Mouse (Mus musculus) lung, adult 2 months (tissue): Measurements from ENCODE around the gene Clcn6. TPM values are rescaled to one million over a fixed set of nuclear protein-coding genes. Genes with fewer than 3 reads are reported as not detected.

ENCODE experiments used
- DNase-seq: peaks from one replicate; pipeline ENCODE4 v3.0.0; 2022
- H3K4me1 ChIP-seq: fragments of 200-500 bp; 2 replicates; pipeline ENCODE4 v1.6.1; 2011; ENCODE audit warnings: low read length; ENCODE audit not compliant: control insufficient read depth, insufficient read depth
- H3K4me3 ChIP-seq: fragments of 200-500 bp; replicated peaks from 2 replicates; pipeline ENCODE3; 2011; ENCODE audit warnings: low read depth, mild to moderate bottlenecking, control low read depth, low read length; ENCODE audit errors: extremely low read depth
- CTCF ChIP-seq: fragments of 200-500 bp; IDR thresholded peaks from 2 replicates; pipeline ENCODE4 v1.5.1; 2011; ENCODE audit warnings: mild to moderate bottlenecking, low read length, control low read depth; ENCODE audit not compliant: insufficient read depth
- POLR2A ChIP-seq: fragments of 200-500 bp; IDR thresholded peaks from 2 replicates; pipeline ENCODE4 v1.6.1; 2011; ENCODE audit warnings: low read depth, mild to moderate bottlenecking, control low read depth, low read length, borderline replicate concordance; ENCODE audit errors: extremely low read depth
- WGBS: fragments of 180-500 bp; shearing (Covaris S2); methylation state at CpG from one replicate; pipeline ENCODE4 v1.1.7; 2018; 5-methylcytosine and 5-hydroxymethylcytosine counted together
- polyA plus RNA-seq: library from polyadenylated mRNA; depleted of rRNA; stranded (reverse); fragments of >200 nt; gene quantifications from 2 replicates; pipeline ENCODE4 v1.2.3, GENCODE M21; 2012

The Clcn6 gene
- polyA plus RNA-seq, 1 experiment: 14.9 TPM

DNA sequence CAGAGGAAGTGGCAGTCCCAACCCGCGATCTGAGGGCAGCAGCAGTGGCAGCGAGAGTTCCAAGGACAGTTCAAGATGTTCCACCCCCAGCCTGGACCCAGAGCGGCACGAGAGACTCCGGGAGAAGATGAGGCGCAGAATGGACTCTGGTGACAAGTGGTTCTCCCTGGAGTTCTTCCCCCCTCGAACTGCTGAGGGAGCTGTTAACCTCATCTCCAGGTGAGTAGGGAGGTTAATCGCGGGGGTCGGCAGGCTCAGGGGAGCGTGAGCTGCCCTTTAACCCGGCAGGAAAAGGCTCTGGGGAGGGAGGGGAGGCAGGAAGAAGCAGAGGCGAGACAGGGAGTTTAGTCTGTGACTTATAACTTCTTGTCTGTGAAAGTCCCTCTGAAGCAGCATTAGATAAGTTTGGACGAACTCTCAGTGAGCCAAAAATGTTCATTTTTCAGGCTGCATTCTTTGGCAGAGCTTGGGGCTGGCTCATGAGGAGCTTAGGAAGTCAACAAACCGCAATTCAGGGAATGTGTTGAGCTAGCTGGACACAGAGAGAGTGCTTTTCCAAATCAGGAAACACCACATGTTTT is 3.1 kb upstream of the Clcn6 start:
- TF ChIP-seq POLR2A: no peak
- Histone ChIP-seq H3K4me1 (peaks cover 15% of the 10 kb centered on the region), H3K4me3 (peak overlapping the region; percentile 48)
- peak; percentile 52 for DNase-seq
- WGBS: 4% methylated on average over 16 of the region's 16 CpGs

- Histone ChIP-seq H3K4me1 (peaks cover 15% of the 10 kb centered on the region), H3K4me3 (peak overlapping the region; percentile 23)
- 1% methylated on average over 19 of the region's 19 CpGs for WGBS
- DNase-seq: peak; percentile 76
- TF ChIP-seq CTCF: no peak
- peak; percentile 63; the same call in 1 of the 2 replicates for TF ChIP-seq POLR2A
These were observed 2.5 kb upstream of the Clcn6 start for GRCm38 (mm10) chr4:148040933-148041610.

DNA sequence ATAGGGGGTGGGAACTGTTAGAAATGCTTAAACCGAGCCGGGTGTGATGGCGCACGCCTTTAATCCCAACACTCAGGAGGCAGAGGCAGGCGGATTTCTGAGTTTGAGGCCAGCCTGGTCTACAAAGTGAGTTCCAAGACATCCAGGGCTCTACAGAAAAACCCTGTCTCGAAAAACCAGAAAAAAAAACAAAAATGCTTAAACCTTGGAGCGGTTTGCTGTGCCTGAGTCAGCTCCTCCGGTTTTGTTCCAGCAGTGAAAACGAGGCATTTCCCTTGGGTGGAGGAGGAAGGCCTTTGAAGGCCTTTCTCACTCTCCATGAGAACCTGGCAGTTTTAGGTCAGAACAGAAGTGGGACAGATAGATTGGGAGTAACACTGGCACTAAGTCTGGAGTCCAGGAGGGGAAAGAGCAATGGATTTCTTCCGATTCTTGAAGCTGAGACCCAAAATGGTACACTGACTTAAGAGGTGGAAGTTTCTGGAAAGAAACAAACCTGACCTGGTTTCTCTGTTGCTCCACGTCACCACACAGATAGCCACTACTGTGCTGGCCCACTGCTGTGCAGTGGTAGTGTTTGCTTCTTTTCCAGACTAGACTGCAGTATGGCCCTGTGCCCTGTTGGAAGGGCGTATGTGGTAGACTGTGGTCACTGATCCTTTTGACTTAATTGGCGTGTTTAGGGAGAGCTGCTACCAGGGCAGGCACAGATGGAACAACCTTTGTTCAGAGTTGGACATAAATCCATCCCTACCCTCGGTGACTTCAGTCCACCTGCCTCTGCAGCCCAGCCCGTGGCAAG is 1.6 kb upstream of the Clcn6 start:
- TF ChIP-seq CTCF (no peak), POLR2A (no peak)
- H3K4me3 ChIP-seq: no peak overlapping the region
- peaks cover 15% of the 10 kb centered on the region for H3K4me1 ChIP-seq
- whole genome bisulfite sequencing: 56% methylated on average over 15 of the region's 15 CpGs
- no peak for DNase-seq

DNA sequence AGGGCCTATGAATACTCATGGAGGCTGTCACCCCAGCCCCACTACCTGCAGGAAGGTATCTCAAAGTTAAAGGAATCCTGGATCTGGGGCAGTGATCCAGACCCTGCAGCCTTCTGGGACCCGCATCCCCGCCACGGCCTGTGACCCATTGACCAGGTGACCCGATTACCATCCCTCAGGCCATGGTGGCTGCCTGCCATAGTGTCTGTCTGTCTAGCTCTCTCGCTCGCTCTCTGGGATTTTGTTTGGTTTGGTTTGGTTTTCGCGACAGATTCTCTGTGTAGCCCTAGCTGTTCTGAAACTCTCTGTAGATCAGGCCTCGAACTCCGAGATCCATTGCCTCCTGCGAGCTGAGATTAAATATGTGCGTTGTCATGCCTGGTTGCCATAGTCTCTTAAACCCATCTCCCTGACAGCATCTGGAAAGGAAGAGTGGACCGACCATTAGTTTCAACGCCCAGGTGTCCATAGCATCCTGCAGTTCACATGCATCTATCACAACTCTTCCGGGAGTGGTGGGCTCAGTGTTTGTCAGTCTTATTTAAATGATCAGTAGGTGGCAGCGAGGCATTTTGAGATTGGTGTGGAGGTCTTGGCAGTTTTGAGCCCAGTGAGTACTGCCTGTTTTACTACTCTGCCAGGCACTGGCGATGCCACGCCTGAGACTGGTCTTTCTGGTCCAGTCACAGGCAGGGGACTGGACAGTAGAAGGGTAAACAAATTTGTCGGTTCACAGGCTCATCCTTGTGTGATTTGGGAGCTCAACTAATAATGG is 820 bp upstream of the Clcn6 start:
- Histone ChIP-seq H3K4me1 (peaks cover 15% of the 10 kb centered on the region), H3K4me3 (peak overlapping the region; percentile 67)
- no peak for TF ChIP-seq CTCF
- TF ChIP-seq POLR2A: no peak
- WGBS: 16% methylated on average over 19 of the region's 19 CpGs
- DNase-seq: peak; percentile 23

DNA sequence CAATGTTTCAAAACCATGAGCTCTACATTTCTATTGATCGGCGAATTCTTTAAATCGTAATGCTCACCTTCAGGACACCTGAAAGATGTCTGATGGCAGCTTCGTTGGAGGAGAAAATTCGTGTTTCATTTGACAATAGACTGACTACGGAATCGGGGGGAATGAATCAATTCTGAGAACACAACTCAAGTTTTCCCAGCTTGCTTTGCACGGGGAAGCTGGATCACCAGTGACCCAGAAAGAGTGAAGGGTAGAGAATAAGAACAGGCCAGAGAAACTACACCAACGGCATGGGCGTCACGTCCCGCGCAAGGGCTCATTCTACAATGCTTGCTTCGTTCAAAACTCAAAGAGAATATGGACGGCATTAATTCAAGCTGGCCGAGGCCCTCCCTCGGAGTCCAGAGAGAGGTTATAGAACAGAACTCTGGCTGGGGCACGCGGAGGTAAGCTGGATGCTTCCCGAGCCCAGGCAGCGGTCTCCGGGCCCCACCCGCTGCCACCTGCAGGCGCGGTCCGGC is 482 bp downstream of the Clcn6 start:
- TF ChIP-seq POLR2A: no peak
- TF ChIP-seq CTCF: no peak
- Histone ChIP-seq H3K4me3 (peak overlapping the region; percentile 89), H3K4me1 (peaks cover 15% of the 10 kb centered on the region)
- no peak for DNase-seq
- WGBS: 7% methylated on average over 26 of the region's 26 CpGs

DNA sequence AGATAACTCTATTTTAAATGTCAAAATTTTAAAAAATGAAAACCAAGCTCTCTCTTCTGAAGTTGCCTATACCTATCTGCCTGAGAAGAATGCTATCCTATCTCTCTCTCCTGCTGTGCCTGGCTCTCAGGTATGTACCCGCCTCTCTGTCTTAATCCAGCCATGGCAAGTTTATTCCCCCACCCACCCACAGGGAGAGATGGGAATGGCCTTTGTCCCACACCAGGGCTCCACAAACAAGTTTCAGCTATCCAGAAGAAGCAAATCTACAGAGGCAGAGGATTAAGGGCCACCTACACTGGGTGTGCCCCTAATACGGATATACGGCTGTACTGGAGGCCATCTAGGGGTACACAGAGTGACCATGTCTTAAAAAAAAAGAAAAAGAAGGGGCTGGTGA is 3.2 kb downstream of the Clcn6 start:
- no peak for DNase-seq
- TF ChIP-seq POLR2A (no peak), CTCF (no peak)
- Histone ChIP-seq H3K4me3 (no peak overlapping the region), H3K4me1 (peaks cover 8% of the 10 kb centered on the region)
- whole genome bisulfite sequencing: 92% methylated on average over 3 of the region's 3 CpGs

DNA sequence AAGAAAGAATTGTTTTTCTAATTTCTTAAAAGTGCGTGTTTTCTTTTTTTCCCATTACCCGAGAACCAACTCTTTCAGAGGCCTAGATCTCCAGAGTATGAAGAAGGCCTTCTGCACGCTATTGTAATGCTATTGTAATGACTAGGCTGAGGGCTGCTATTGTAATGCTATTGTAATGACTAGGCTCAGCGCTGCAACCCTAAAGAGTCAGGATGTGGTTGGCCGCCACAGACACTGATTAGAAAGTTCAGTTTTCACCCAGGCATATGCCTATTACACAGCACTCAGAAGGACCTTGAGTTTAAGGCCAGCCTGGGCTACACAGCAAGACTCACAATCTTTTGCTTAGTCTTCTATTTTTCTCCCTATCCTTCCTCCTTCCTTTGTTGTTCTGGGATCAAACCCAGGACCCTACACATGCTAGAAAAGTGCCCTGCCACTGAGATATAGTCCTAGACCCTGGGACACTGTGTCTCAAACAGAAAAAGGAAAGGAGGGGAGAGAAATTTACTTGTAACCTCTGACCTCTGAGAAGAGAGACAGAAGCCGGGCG is 4.7 kb downstream of the Clcn6 start:
- 87% methylated on average over 7 of the region's 7 CpGs for WGBS
- no peak for DNase-seq
- TF ChIP-seq POLR2A (no peak), CTCF (no peak)
- H3K4me1 ChIP-seq: peaks cover 3% of the 10 kb centered on the region
- no peak overlapping the region for H3K4me3 ChIP-seq

GRCm38 (mm10) chr4:148030506-148030905 is 8.1 kb downstream of the Clcn6 start:
- no peak for DNase-seq
- WGBS: 79% methylated on average over 5 of the region's 5 CpGs
- Histone ChIP-seq H3K4me1 (no peaks in the 10 kb centered on the region), H3K4me3 (no peak overlapping the region)
- TF ChIP-seq POLR2A: no peak
- no peak for TF ChIP-seq CTCF

- no peak for DNase-seq
- Histone ChIP-seq H3K4me1 (no peaks in the 10 kb centered on the region), H3K4me3 (no peak overlapping the region)
- TF ChIP-seq CTCF (no peak), POLR2A (no peak)
- WGBS: 94% methylated on average over 7 of the region's 7 CpGs
These were observed 9.3 kb downstream of the Clcn6 start for GRCm38 (mm10) chr4:148029297-148029696.
